Mouse (Mus musculus): ENCODE results near the gene Gm17482.

Gene Gm17482

GRCm38 (mm10) chr6:115307134-115307533 is 80.0 kb downstream of the Gm17482 start:
- no peak for DNase-seq

Measured in right cerebral cortex, postnatal 14 days (tissue).